Mouse (Mus musculus) bone marrow, adult 2 months (tissue): ENCODE results near the gene Ern1.

Experiments used
- CTCF ChIP-seq: fragments of 200-500 bp; IDR thresholded peaks from 2 replicates; pipeline ENCODE4 v1.5.1; 2011; ENCODE audit warnings: low read length, control low read depth; ENCODE audit not compliant: control insufficient read depth, insufficient read depth
- POLR2A ChIP-seq: fragments of 200-500 bp; IDR thresholded peaks from 2 replicates; pipeline ENCODE4 v1.6.1; 2011; ENCODE audit warnings: low read depth, mild to moderate bottlenecking, control low read depth, low read length, borderline replicate concordance; ENCODE audit not compliant: control insufficient read depth

GRCm38 (mm10) chr11:106344910-106345309 is 142.7 kb downstream of the Ern1 start:
- no peak for TF ChIP-seq POLR2A
- no peak for TF ChIP-seq CTCF
